Mouse (Mus musculus) adrenal gland, postnatal 25 days (tissue): ENCODE results near the gene Pde6c. TPM values are rescaled to one million over a fixed set of nuclear protein-coding genes. Genes with fewer than 3 reads are reported as not detected.

Source experiments
- DNase-seq: peaks from one replicate; pipeline ENCODE4 v3.0.0; 2021; ENCODE audit warnings: mixed read lengths
- total RNA-seq: library from RNA; stranded (reverse); gene quantifications from 2 replicates; pipeline ENCODE4 v1.2.3, GENCODE M21; 2021

Gene Pde6c
- total RNA-seq, 1 experiment from 2014 or later: not detected

DNA sequence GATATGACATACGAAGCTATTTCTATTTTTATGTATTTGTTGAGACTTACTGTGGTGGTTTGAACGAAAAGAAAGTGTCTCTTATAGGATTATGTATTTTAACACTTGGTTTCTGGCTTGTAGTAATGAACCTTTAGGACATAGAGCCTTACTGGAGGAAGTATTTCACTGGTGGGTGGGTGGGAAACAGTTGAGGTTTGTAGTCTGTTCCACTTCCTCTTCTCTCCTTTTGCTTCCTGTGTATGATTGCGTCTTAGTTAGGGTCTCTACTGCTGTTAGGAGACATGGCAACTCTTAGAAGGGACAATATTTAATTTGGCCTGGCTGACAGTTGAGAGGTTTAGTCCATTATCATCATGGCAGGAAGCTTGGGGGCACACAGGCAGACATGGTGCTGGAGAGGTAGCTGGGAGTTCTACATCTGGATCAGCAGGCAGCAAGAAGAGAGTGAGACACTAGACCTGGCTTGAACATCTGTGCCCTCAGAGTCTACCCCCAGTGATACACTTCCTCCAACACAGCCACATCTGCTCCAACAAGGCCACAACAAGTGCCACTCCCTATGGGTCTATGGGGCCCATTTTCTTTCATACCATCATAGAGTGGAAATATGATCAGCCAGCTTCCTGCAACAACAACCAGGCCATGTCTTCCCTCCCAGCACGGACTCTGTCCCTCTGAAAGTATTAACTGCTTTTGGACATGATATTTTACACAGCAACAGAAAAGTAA lies 11.1 kb downstream of the Pde6c start:
- DNase-seq: no peak

- no peak for DNase-seq
Measured at GRCm38 (mm10) chr19:38156243-38156642, 23.7 kb downstream of the Pde6c start.

DNA sequence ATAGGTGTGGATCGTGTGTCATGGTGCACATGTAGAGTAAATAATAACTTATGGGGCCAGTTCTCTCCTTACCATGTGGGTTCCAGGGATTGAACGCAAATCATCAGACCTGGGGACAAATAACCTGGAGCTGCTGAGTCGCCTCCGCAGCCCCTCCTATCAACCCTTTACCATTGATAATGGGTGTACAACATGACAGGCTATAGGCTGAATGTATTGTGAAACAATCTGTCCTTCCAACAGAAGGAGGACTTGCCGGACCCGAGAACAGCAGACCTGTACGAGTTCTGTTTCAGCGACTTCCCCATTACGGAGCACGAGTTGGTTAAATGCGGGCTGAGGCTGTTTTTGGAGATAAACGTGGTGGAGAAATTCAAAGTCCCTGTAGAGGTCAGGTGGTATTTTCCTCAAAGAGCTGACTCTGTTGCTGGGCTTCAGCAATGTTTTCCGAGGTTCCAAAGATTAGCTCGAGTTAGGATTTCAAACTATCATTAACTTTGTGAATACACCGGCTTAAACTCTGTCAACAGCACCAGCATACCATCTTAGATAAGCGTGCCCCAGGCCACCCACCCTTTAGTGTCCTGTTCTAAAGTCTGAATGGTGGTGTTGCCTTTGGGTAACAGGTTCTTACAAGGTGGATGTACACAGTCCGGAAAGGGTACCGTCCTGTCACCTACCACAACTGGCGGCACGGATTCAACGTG lies 29.2 kb downstream of the Pde6c start:
- no peak for DNase-seq

GRCm38 (mm10) chr19:38164633-38165032 lies 32.1 kb downstream of the Pde6c start:
- no peak for DNase-seq

GRCm38 (mm10) chr19:38179675-38180074 lies 47.1 kb downstream of the Pde6c start:
- no peak for DNase-seq

DNA sequence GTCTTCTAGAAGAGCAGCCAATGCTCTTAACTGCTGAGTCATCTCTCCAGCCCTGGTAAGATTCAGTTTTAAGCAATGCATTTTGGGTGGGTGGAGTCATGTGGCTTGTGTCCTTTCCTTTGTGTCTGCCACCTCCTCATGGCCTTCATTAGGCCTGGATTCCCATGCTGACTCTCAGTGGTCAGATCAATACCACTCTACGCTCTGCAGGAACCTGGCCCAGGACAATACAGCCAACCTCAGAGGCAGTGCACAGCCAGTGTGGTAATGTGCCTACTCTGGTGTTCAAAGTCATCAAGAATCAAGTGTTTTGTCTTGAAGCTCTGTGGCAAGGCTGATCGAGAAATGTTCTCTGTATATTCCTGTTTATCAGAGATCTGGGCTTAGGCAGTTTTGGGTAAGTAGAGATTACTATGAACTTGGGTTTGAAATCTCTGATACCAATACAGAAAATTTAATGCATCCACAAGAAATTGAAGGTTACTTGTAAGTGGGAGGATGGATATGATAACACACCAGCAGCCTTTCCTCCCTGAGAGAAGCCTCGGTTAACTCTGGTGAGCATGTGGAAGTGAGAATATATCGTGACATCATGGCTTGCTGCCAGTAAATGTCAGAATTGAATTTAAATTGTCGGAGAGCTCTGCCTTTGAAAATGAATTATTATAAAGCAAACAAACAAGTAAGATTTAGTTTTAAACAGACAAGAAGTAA lies 54.2 kb downstream of the Pde6c start:
- no peak for DNase-seq

GRCm38 (mm10) chr19:38187345-38187680 lies 54.7 kb downstream of the Pde6c start:
- DNase-seq: no peak

DNA sequence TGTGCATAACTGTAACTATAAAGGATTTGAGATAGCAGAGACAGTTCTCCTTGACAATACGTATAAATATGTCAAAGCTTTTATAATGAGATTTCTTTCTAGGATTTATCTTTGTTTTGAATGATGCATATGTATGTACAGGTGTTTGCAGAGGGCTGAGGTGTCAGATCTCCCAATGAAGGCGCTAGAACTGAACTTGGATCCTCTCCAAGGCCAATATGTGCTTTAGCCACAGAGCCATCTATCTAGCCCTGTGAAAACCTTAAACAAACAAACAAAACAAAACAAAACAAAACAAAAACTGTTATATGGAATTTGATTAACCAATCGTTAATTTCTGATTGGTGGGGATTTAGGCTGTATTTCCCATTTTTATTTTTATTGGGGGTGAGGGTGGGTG lies 58.0 kb downstream of the Pde6c start:
- no peak for DNase-seq

GRCm38 (mm10) chr19:38191446-38191845 lies 58.9 kb downstream of the Pde6c start:
- no peak for DNase-seq

- no peak for DNase-seq
Measured at GRCm38 (mm10) chr19:38195245-38195644, 62.7 kb downstream of the Pde6c start.

GRCm38 (mm10) chr19:38198731-38199130 lies 66.2 kb downstream of the Pde6c start:
- DNase-seq: no peak

DNA sequence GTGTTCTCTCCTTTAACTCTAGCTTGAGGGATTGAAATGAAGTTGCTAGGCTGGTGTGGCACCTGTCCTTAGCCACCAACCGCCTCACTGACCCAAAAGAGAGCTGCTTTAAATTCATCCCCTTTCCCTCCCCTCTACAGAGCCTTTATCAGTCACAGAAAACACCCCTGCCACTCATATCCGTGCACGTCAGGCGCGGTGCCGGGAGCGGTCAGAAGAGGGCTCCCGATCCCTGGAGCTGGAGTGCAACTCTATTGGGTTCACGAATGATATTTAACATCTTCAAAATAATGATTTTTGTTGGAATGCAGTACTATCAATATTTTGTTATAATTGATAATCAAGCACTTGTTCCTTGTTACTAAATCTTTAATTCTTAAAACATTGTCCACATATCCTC lies 74.1 kb downstream of the Pde6c start:
- DNase-seq: peak; percentile 6

DNA sequence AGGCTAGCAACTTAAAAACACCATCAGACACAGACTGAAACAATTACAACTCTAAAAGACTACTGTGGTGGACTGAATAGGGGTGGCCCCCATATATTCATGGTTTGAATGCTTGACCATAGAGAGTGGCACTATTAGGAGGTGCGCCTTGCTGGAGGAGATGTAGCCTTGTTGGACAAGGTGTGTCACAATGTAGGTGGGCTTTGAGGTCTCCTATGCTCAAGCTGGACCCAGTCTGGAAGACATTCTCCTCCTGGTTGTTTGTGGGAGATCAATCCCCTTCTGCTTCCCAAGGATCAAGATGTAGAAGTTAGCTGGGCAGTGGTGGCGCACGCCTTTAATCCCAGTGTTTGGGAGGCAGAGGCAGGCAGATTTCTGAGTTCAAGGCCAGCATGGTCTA lies 85.1 kb downstream of the Pde6c start:
- DNase-seq: no peak

- DNase-seq: no peak
Measured at GRCm38 (mm10) chr19:38223356-38223904, 90.8 kb downstream of the Pde6c start.

GRCm38 (mm10) chr19:38223905-38224684 lies 91.5 kb downstream of the Pde6c start, which contains the start of gene Fra10ac1:
TSS of gene Fra10ac1 (minus strand) at chr19:38224156.
- DNase-seq: peak; percentile 92

GRCm38 (mm10) chr19:38224685-38225060 lies 92.1 kb downstream of the Pde6c start:
- DNase-seq: no peak

- no peak for DNase-seq
Measured at GRCm38 (mm10) chr19:38228699-38229098, 96.1 kb downstream of the Pde6c start.

DNA sequence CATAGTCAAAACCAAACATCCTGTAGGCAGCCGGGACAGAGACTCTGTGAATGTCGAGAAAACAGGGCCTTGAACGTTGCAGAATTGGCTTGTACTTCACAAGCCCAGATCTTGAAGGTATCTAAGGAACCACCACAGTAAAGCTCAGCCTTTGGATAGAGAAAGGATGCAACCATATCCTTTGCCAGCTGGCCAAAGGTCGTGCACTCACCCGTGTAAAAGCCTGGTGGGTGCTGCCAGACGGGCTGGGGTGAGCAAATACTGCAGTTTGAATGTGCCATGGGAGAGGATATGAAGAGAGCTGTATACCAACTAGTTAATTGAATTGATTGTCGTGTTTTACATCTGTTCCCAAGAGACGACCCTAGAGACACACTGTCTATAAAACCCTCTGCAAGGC lies 99.5 kb downstream of the Pde6c start:
- DNase-seq: no peak

DNA sequence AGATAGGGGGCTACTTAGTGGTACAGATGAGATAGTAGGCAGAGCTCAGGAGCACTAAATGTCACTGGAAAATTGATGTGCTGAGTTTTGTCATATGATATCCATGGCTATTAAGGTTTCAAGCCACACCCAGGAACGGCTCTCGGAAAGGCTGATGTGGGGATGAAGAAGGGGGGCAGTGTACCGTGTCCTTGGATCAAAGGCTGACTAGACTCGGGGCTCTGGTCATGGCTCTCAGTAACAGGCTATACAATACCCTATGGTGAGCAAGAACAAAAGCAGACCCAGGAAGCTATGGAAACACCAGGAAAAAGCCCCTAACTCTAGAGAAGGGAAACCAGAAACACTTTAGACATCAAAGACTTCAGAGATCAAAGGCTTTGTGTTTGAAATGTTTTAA lies 99.9 kb downstream of the Pde6c start:
- DNase-seq: no peak
